In genomic region chr13:23683755-23684281, GRCm38 (mm10) we compare ENCODE assay signal across 8 mouse cellular contexts. TPM values are rescaled to one million over a fixed set of nuclear protein-coding genes. Genes with fewer than 3 reads are reported as not detected.
DNase-seq lines count a peak whose midpoint lies in the region; ATAC-seq lines count a peak whose summit lies in the region.

Gene Hist1h2ac (minus strand): TSS chr13:23683948.
Gene Hist1h2bc (plus strand): TSS chr13:23684199.

- under 1% methylated on average over 32 of the region's 32 CpGs for WGBS in hindbrain, embryonic 15.5 days

- DNase-seq in T-cell, adult 2 months (ENCODE audit: low spot score), result peak; percentile 85
- peak; percentile 75 to 80 for DNase-seq in cerebellum, postnatal 25 days
- peak; percentile 87 to 92 for DNase-seq in frontal cortex, postnatal 36 days (ENCODE audit: low spot score in 2 of 2)
- peak; percentile 95 for DNase-seq in left cerebral cortex, adult 11 months (ENCODE audit: low spot score)
- peak; percentile 84 to 85 for DNase-seq in lung, postnatal 4 days
- DNase-seq in retina, postnatal 7 days (ENCODE audit: low read depth, low spot score), result peak; percentile 87
- peak; percentile 76 for DNase-seq in urinary bladder, postnatal 14 days (ENCODE audit: low spot score)

- H3K9me3 ChIP-seq in hindbrain, embryonic 15.5 days, result no peaks in the 10 kb centered on the region

- peak; percentile 99 for ATAC-seq in hindbrain, embryonic 15.5 days (ENCODE audit: low FRiP score, low read depth)

- peak within 1 kb of the TSS; percentile 90 for H3K27ac ChIP-seq in hindbrain, embryonic 15.5 days (replicated peaks)

- peak within 1 kb of the TSS; percentile 43 for H3K4me3 ChIP-seq in hindbrain, embryonic 15.5 days

- no peaks in the 10 kb centered on the region for H3K36me3 ChIP-seq in hindbrain, embryonic 15.5 days

- H3K9ac ChIP-seq in hindbrain, embryonic 15.5 days, result peak within 1 kb of the TSS; percentile 50

- no peaks in the 10 kb centered on the region for H3K27me3 ChIP-seq in hindbrain, embryonic 15.5 days

- H3K4me2 ChIP-seq in hindbrain, embryonic 15.5 days, result peak within 1 kb of the TSS; percentile 60

- H3K4me1 ChIP-seq in hindbrain, embryonic 15.5 days (replicated peaks), result peaks cover 26% of the 10 kb centered on the region

RNA-seq across cellular contexts. Expression of gene Hist1h2ac, which starts in this region (rescaled TPM):
- polyA plus RNA-seq in hindbrain, embryonic 15.5 days (2015; fragmentation: Nextera tagmentation; extraction: Ambion mirVana), result 0.34 and 0.38 TPM in 2 replicates

RNA-seq across cellular contexts. Expression of gene Hist1h2bc, which starts in this region (rescaled TPM):
- 19.3 and 25.4 TPM in 2 replicates for polyA plus RNA-seq in hindbrain, embryonic 15.5 days (2015; fragmentation: Nextera tagmentation; extraction: Ambion mirVana)

Comparison
In these comparisons a context has a peak if more than half of its experiments do, and no peak if none do; other contexts are left out.
1. Peak in every context shown above with its lines: DNase-seq, ATAC-seq, H3K4me3 ChIP-seq and H3K27ac ChIP-seq.